Mouse (Mus musculus) gastrocnemius, postnatal 14 days (tissue): Measurements from ENCODE around the gene Gsto1. TPM values are rescaled to one million over a fixed set of nuclear protein-coding genes. Genes with fewer than 3 reads are reported as not detected.

ENCODE experiments used
- DNase-seq: peaks from one replicate; pipeline ENCODE4 v3.0.0; 2021; ENCODE audit warnings: mixed read lengths
- intact Hi-C: fragments of 180-260 bp; cut with DNase I; formaldehyde crosslinking; loops from one replicate; pipeline ENCODE4 v1.15.1; 2025; ENCODE audit warnings: low total_unique reads
- total RNA-seq, 2 experiments: library from RNA; stranded (reverse); gene quantifications; 2 replicates each; pipeline ENCODE4 v1.2.3; 2021

The Gsto1 gene
- total RNA-seq, 2 experiments from 2014 or later: 33.7 to 35.1 TPM

GRCm38 (mm10) chr19:47910751-47911150 is 56.0 kb downstream of the Gsto1 start:
- no peak for DNase-seq
- intact Hi-C loops: no loop called here

- intact Hi-C loops: no loop called here
These were observed 58.6 kb downstream of the Gsto1 start for GRCm38 (mm10) chr19:47913344-47913743.

GRCm38 (mm10) chr19:47914191-47914590 is 59.4 kb downstream of the Gsto1 start:
- DNase-seq: no peak
- intact Hi-C loops: no loop called here

More at GRCm38 (mm10) chr19:47913344-47913743, 58.6 kb downstream of the Gsto1 start:
- DNase-seq: no peak

Other genes with a start within 250 kb of the Gsto1 start
- under 1 TPM; 0.31 to 0.33 TPM for gene Col17a1, start 162.9 kb upstream of the Gsto1 start, total RNA-seq
- 10 to 100 TPM; 75.8 to 80.2 TPM for gene Sfr1, start 123.3 kb upstream of the Gsto1 start, total RNA-seq
- under 1 TPM; 0.27 to 0.43 TPM for gene Gsto2, start 10.6 kb downstream of the Gsto1 start, total RNA-seq
- gene Cfap43, start 64.3 kb downstream of the Gsto1 start, total RNA-seq: not detected
- 1 to 10 TPM; 1.1 to 1.6 TPM for gene Itprip, start 64.3 kb downstream of the Gsto1 start, total RNA-seq
- gene Cfap58, start 82.7 kb downstream of the Gsto1 start, total RNA-seq: not detected